Mouse (Mus musculus): ENCODE measurements at regions not wholly inside any gene's neighbourhood (a gene's known extent, or its start where the extent isn't known, plus 50 kb on each side); places are given as distances from the start of the nearest gene placed in this dataset.
"Not testable (repeated sequence)": the region's sequence is repeated elsewhere in the genome, so short reads cannot be mapped to it uniquely, and the experiment has no call there.

DNA sequence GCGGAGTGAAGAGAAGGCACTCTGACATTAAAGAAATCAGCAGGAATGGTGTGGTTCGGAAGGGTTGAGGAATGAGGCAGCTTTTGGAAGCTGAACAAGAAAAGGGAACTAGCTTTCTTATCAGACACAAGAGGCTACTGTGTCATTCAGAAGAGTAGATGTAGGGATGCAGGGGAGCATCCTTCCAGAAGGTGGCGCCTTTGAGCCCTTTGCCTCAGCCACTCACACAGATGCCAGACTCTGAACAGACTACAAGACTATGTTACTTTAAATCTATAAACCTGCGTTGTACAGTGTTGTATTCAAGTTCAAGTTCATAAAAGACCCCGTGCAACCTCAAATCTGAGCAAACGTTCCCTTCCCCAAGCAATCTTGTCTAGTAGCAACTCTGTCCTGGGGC is 128.9 kb downstream of the Kap start:
- not testable (repeated sequence) for H3K27me3 ChIP-seq (replicated peaks); H3K27ac ChIP-seq; H3K36me3 ChIP-seq (replicated peaks); H3K9ac ChIP-seq; H3K4me1 ChIP-seq; H3K4me3 ChIP-seq; H3K9me3 ChIP-seq; H3K4me2 ChIP-seq; ATAC-seq (replicated peaks)
- WGBS, result 64% methylated on average over 6 of the region's 6 CpGs

DNA sequence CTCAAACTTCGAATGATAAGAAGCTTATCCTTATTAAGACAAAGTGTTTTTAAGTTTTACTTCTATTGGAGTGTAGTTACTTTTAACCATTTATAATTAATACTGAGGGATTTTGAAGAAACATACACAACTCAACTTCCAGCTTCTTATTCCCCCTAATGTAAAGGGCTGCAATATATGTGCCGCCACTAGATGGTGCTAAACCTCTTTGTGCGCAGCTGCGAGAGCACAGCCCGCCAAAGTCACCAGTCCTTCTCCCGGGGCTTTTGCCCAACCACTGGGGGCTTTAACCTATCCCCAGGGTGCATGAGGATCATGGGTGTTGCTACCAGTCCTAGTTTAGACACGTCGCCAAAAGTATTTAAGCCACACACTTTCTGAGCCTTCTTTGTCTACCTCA is 146.8 kb downstream of the Kap start:
- ATAC-seq (replicated peaks); H3K27me3 ChIP-seq (replicated peaks); H3K9ac ChIP-seq; H3K4me3 ChIP-seq; H3K36me3 ChIP-seq (replicated peaks); H3K4me1 ChIP-seq; H3K9me3 ChIP-seq; H3K27ac ChIP-seq: not testable (repeated sequence)
- under 1% methylated on average over 8 of the region's 8 CpGs for WGBS
- peak overlapping the region; percentile 32 for H3K4me2 ChIP-seq

DNA sequence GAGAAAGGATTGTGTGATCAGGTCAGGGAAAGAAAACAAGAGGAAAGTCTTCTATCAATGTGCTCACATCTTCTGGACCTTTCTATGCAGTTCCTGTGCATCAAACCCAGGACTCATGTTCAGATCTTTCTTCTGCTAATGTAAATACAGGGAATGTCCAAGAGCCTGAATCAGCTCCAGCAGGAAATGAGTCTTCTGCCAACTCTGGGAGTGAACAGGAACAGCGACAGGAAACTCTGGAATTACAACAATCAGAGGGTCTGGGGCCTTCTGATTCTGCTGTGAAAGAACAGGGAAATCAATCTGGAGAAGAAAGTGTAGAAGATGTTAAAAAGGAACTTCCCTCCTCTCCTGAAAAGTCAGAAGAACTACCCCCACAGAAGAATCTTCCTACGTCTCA is 151.9 kb downstream of the Kap start:
- Histone ChIP-seq H3K27ac (no peak overlapping the region), H3K27me3 (replicated peaks) (no peaks in the 10 kb centered on the region), H3K9me3 (no peaks in the 10 kb centered on the region), H3K4me1 (no peaks in the 10 kb centered on the region), H3K4me3 (no peak overlapping the region), H3K4me2 (no peak overlapping the region), H3K36me3 (replicated peaks) (no peaks in the 10 kb centered on the region), H3K9ac (no peak overlapping the region)
- ATAC-seq (replicated peaks), result no peak
- 60% methylated on average over 2 of the region's 2 CpGs for WGBS

Measured in midbrain, embryonic 15.5 days (tissue).